Mouse (Mus musculus): Measurements from ENCODE around the gene Ccdc6. TPM values are rescaled to one million over a fixed set of nuclear protein-coding genes. Genes with fewer than 3 reads are reported as not detected.

The Ccdc6 gene
- total and polyA plus RNA-seq, 3 experiments = 14.3 to 28.5 (median 26.3) TPM

- Histone ChIP-seq H3K27me3 (ENCODE audit: control insufficient read depth, insufficient read depth, low read length) (no peaks in the 10 kb centered on the region), H3K9ac (ENCODE audit: low read depth, low read length) (no peak overlapping the region), H3K4me1 (ENCODE audit: control insufficient read depth, insufficient read depth, low read length) (no peaks in the 10 kb centered on the region), H3K36me3 (ENCODE audit: control insufficient read depth, insufficient read depth, low read length) (no peaks in the 10 kb centered on the region), H3K79me2 (replicated peaks; ENCODE audit: control insufficient read depth, insufficient read depth, low read length) (no peaks in the 10 kb centered on the region), H3K27ac (no peak overlapping the region), H3K4me3 (no peak overlapping the region)
- TF ChIP-seq CTCF (IDR thresholded peaks at IDR 0.05) (no peak), POLR2A (IDR thresholded peaks at IDR 0.05; ENCODE audit: insufficient read depth, low read depth, low read length) (no peak), EP300 (IDR thresholded peaks at IDR 0.05; ENCODE audit: insufficient read depth, low read depth, low read length) (no peak)
- intact Hi-C loops (cut with DNase I) = no loop called here
- 85% methylated on average over 16 of the region's 16 CpGs for WGBS
- no peak for DNase-seq
These were observed 77.7 kb downstream of the Ccdc6 start for GRCm38 (mm10) chr10:70174494-70175190.

- no peak for TF ChIP-seq POLR2A (IDR thresholded peaks at IDR 0.05; ENCODE audit: insufficient read depth, low read depth, low read length)
- TF ChIP-seq EP300 (IDR thresholded peaks at IDR 0.05; ENCODE audit: insufficient read depth, low read depth, low read length) = no peak
- TF ChIP-seq CTCF (IDR thresholded peaks at IDR 0.05) = no peak
- 87% methylated on average over 9 of the region's 9 CpGs for WGBS
- Histone ChIP-seq H3K79me2 (replicated peaks; ENCODE audit: control insufficient read depth, insufficient read depth, low read length) (no peaks in the 10 kb centered on the region), H3K27ac (no peak overlapping the region), H3K27me3 (ENCODE audit: control insufficient read depth, insufficient read depth, low read length) (no peaks in the 10 kb centered on the region), H3K36me3 (ENCODE audit: control insufficient read depth, insufficient read depth, low read length) (no peaks in the 10 kb centered on the region), H3K4me1 (ENCODE audit: control insufficient read depth, insufficient read depth, low read length) (peaks cover 16% of the 10 kb centered on the region), H3K9ac (ENCODE audit: low read depth, low read length) (no peak overlapping the region), H3K4me3 (no peak overlapping the region)
- no peak for DNase-seq
- intact Hi-C loops (cut with DNase I) = loop anchor here (5.0 kb wide), 1 partner anchor 43 kb away; no protein-coding TSS in a partner anchor
These were observed 83.8 kb downstream of the Ccdc6 start for GRCm38 (mm10) chr10:70180727-70181126.

DNA sequence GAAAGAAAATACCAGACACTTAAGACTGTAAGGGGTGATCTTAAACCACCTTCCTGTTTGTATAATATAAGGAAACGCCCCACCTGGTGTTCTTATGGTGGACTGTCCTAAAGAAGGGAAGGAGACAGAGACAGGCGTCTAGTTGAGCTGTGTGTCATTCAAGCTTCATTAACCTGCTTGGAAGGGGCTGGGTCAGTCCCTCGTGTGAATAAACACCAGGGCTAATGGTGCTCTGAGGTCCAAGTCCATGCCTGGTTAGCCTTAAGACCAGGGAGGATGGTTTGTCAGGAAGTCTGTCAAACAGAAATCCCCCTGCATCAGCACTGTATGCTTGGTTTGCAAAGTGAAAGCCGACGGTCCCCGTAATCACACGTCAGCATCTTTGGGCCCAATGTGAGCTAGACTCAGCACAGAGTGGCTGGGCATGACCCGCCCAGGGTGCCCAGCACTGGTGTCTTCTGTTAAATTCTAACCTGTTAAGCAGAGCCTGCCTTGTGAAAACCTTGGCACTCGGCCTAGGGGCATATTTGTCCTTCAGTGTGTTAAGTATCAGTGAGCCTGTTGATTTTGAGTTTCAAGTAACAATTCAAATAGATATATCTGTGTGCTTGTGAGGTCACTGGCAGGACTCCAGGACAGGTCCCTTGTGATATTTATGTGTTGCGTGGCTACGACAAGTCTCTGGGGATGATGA lies 84.5 kb downstream of the Ccdc6 start:
- Histone ChIP-seq H3K27ac (no peak overlapping the region), H3K9ac (ENCODE audit: low read depth, low read length) (no peak overlapping the region), H3K36me3 (ENCODE audit: control insufficient read depth, insufficient read depth, low read length) (no peaks in the 10 kb centered on the region), H3K79me2 (replicated peaks; ENCODE audit: control insufficient read depth, insufficient read depth, low read length) (no peaks in the 10 kb centered on the region), H3K4me3 (no peak overlapping the region), H3K27me3 (ENCODE audit: control insufficient read depth, insufficient read depth, low read length) (no peaks in the 10 kb centered on the region), H3K4me1 (ENCODE audit: control insufficient read depth, insufficient read depth, low read length) (peaks cover 16% of the 10 kb centered on the region)
- TF ChIP-seq CTCF (IDR thresholded peaks at IDR 0.05) (no peak), POLR2A (IDR thresholded peaks at IDR 0.05; ENCODE audit: insufficient read depth, low read depth, low read length) (no peak), EP300 (IDR thresholded peaks at IDR 0.05; ENCODE audit: insufficient read depth, low read depth, low read length) (no peak)
- no peak for DNase-seq
- 68% methylated on average over 11 of the region's 11 CpGs for WGBS
- intact Hi-C loops (cut with DNase I) = loop anchor here (5.0 kb wide), 1 partner anchor 44 kb away; no protein-coding TSS in a partner anchor

- peak; percentile 55 to 56 for DNase-seq
- Histone ChIP-seq H3K27me3 (ENCODE audit: control insufficient read depth, insufficient read depth, low read length) (no peaks in the 10 kb centered on the region), H3K27ac (peak overlapping the region; percentile 55), H3K36me3 (ENCODE audit: control insufficient read depth, insufficient read depth, low read length) (no peaks in the 10 kb centered on the region), H3K4me1 (ENCODE audit: control insufficient read depth, insufficient read depth, low read length) (peaks cover 18% of the 10 kb centered on the region), H3K9ac (ENCODE audit: low read depth, low read length) (peak overlapping the region; percentile 5; the same call in 1 of the 2 replicates), H3K79me2 (replicated peaks; ENCODE audit: control insufficient read depth, insufficient read depth, low read length) (no peaks in the 10 kb centered on the region), H3K4me3 (no peak overlapping the region)
- 41% methylated on average over 15 of the region's 15 CpGs for WGBS
- intact Hi-C loops (cut with DNase I) = loop anchor here (5.0 kb wide), 1 partner anchor 46 kb away; no protein-coding TSS in a partner anchor
- TF ChIP-seq POLR2A (IDR thresholded peaks at IDR 0.05; ENCODE audit: insufficient read depth, low read depth, low read length) = no peak
- TF ChIP-seq CTCF (IDR thresholded peaks at IDR 0.05) = no peak
- peak; percentile 58 for TF ChIP-seq EP300 (IDR thresholded peaks at IDR 0.05; ENCODE audit: insufficient read depth, low read depth, low read length)
These were observed 86.5 kb downstream of the Ccdc6 start for GRCm38 (mm10) chr10:70183210-70184080.

DNA sequence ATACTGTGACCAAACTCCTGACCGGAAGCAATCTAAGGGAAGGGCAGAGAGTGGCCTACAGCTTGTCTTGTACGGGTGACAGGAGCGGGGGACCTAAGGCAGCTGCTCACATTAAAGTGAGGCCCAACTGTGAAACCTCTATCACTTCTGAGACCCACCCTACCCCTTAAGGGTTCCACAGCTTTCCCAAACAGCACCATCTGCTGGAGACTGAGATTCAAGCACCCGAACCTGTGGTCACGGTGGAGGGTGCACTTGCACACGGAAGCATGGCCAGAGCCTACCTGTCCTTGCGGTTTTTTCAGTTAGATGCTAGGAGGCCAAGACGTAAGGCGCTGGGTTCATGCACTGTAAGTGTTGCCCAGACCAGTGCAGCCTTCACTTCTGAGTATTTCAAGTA lies 89.2 kb downstream of the Ccdc6 start:
- Histone ChIP-seq H3K9ac (ENCODE audit: low read depth, low read length) (no peak overlapping the region), H3K4me3 (no peak overlapping the region), H3K27me3 (ENCODE audit: control insufficient read depth, insufficient read depth, low read length) (no peaks in the 10 kb centered on the region), H3K4me1 (ENCODE audit: control insufficient read depth, insufficient read depth, low read length) (peaks cover 18% of the 10 kb centered on the region), H3K27ac (no peak overlapping the region), H3K79me2 (replicated peaks; ENCODE audit: control insufficient read depth, insufficient read depth, low read length) (no peaks in the 10 kb centered on the region), H3K36me3 (ENCODE audit: control insufficient read depth, insufficient read depth, low read length) (no peaks in the 10 kb centered on the region)
- TF ChIP-seq EP300 (IDR thresholded peaks at IDR 0.05; ENCODE audit: insufficient read depth, low read depth, low read length) (no peak), CTCF (IDR thresholded peaks at IDR 0.05) (peak; percentile 83), POLR2A (IDR thresholded peaks at IDR 0.05; ENCODE audit: insufficient read depth, low read depth, low read length) (no peak)
- peak in 1 of 2 experiments; percentile 56 for DNase-seq
- intact Hi-C loops (cut with DNase I) = loop anchor here (5.0 kb wide), 2 partner anchors 89 to 299 kb away; partner anchors contain the start of gene Ccdc6
- WGBS = 67% methylated on average over 9 of the region's 9 CpGs
